Mouse (Mus musculus) left cerebral cortex, adult 8-10 months (tissue): ENCODE measurements around the gene Ypel4. TPM values are rescaled to one million over a fixed set of nuclear protein-coding genes. Genes with fewer than 3 reads are reported as not detected.

ENCODE experiments used
- DNase-seq, 2 experiments: peaks; one replicate each; pipeline ENCODE4 v3.0.0; 2022; ENCODE audit warnings: low spot score in 2 of 2
- microRNA-seq, 2 experiments: library from miRNA; unstranded; fragments of <30 nt; microRNA quantifications; one replicate each; pipeline ENCODE4 v1.2.0; 2022
- total RNA-seq, 4 experiments: library from RNA; stranded (reverse); gene quantifications; 2 replicates each; pipeline ENCODE4 v1.2.4; 2022

Ypel4 gene
- total RNA-seq, 4 experiments from 2014 or later: 67.7 to 77.9 (median 74.4) TPM

GRCm38 (mm10) chr2:84758542-84759127, 24.8 kb downstream of the Ypel4 start:
- DNase-seq: no peak

GRCm38 (mm10) chr2:84760777-84761176, 26.9 kb downstream of the Ypel4 start:
- DNase-seq: no peak

GRCm38 (mm10) chr2:84761309-84761708, 27.5 kb downstream of the Ypel4 start:
- no peak for DNase-seq

- no peak for DNase-seq
Measured at GRCm38 (mm10) chr2:84761840-84762239, 28.0 kb downstream of the Ypel4 start.

- DNase-seq: no peak
Measured at GRCm38 (mm10) chr2:84762295-84762694, 28.4 kb downstream of the Ypel4 start.

- no peak for DNase-seq
Measured at GRCm38 (mm10) chr2:84762818-84763217, 29.0 kb downstream of the Ypel4 start.

- no peak for DNase-seq
Measured at GRCm38 (mm10) chr2:84770501-84770900, 36.6 kb downstream of the Ypel4 start.

GRCm38 (mm10) chr2:84772454-84772853, 38.6 kb downstream of the Ypel4 start:
- DNase-seq: no peak

GRCm38 (mm10) chr2:84773195-84773594, 39.3 kb downstream of the Ypel4 start:
- DNase-seq: no peak

- DNase-seq: no peak
Measured at GRCm38 (mm10) chr2:84774751-84775150, 40.9 kb downstream of the Ypel4 start.

- DNase-seq: no peak
Measured at GRCm38 (mm10) chr2:84775241-84775640, 41.4 kb downstream of the Ypel4 start, which contains the start of gene Serping1. Serping1 (minus strand) TSS chr2:84775444.

GRCm38 (mm10) chr2:84775665-84776064, 41.8 kb downstream of the Ypel4 start:
- no peak for DNase-seq

- no peak for DNase-seq
Measured at GRCm38 (mm10) chr2:84777706-84778105, 43.8 kb downstream of the Ypel4 start.

- DNase-seq: no peak
Measured at GRCm38 (mm10) chr2:84779210-84779609, 45.4 kb downstream of the Ypel4 start.

GRCm38 (mm10) chr2:84783315-84783714, 49.5 kb downstream of the Ypel4 start:
- DNase-seq: no peak

GRCm38 (mm10) chr2:84783840-84784566, 50.1 kb downstream of the Ypel4 start:
- no peak for DNase-seq

Small RNA genes lying within 50 kb of the gene (microRNA-seq; reads per million reads assigned to microRNA genes)
- gene Mir130a: 937 to 1,528 reads per million in 2 experiments

Other genes starting within 250 kb of the Ypel4 start
- gene Ctnnd1, start 83.3 kb upstream of the Ypel4 start, total RNA-seq: 10 to 100 TPM; 57.2 to 69.1 (median 60.0) TPM
- gene Btbd18, start 75.0 kb upstream of the Ypel4 start, total RNA-seq: not detected
- gene Selenoh, start 63.3 kb upstream of the Ypel4 start, total RNA-seq: 10 to 100 TPM; 31.1 to 43.1 (median 34.4) TPM
- 1 to 10 TPM in 1 of 4 experiments, not detected in 3; 3.6 TPM for gene Gm28635, start 56.0 kb upstream of the Ypel4 start, total RNA-seq
- 10 to 100 TPM; 31.6 to 37.0 (median 32.9) TPM for gene Med19, start 55.7 kb upstream of the Ypel4 start, total RNA-seq
- gene Tmx2, start 54.9 kb upstream of the Ypel4 start, total RNA-seq: 100 to 1,000 TPM; 243 to 260 (median 256) TPM
- gene Zdhhc5, start 18.9 kb upstream of the Ypel4 start, total RNA-seq: 10 to 100 TPM; 38.3 to 42.1 (median 40.2) TPM
- 10 to 100 TPM in 2 of 4 experiments, 1 to 10 TPM in 2; 9.1 to 11.1 (median 10.3) TPM for gene Clp1, start 6.7 kb upstream of the Ypel4 start, total RNA-seq
- 1 to 10 TPM in 2 of 4 experiments, under 1 TPM in 2; 0.89 to 2.3 (median 1.3) TPM for gene Gm19426, start 9.6 kb downstream of the Ypel4 start, total RNA-seq
- gene Serping1, start 41.4 kb downstream of the Ypel4 start, total RNA-seq: 1 to 10 TPM; 6.6 to 9.6 (median 7.8) TPM
- 1 to 10 TPM; 7.3 to 8.4 (median 7.6) TPM for gene Ube2l6, start 64.8 kb downstream of the Ypel4 start, total RNA-seq
- gene Smtnl1, start 88.6 kb downstream of the Ypel4 start, total RNA-seq: not detected
- 10 to 100 TPM; 45.2 to 52.3 (median 46.5) TPM for gene Timm10, start 92.9 kb downstream of the Ypel4 start, total RNA-seq
- under 1 TPM in 2 of 4 experiments, not detected in 2; 0.09 to 0.20 TPM for gene Slc43a1, start 104.8 kb downstream of the Ypel4 start, total RNA-seq
- 10 to 100 TPM; 57.0 to 74.6 (median 70.2) TPM for gene Rtn4rl2, start 152.7 kb downstream of the Ypel4 start, total RNA-seq
- 1 to 10 TPM in 3 of 4 experiments, under 1 TPM in 1; 0.49 to 1.2 (median 1.0) TPM for gene Slc43a3, start 202.5 kb downstream of the Ypel4 start, total RNA-seq
- under 1 TPM in 1 of 4 experiments, not detected in 3; 0.61 TPM for gene Prg2, start 246.4 kb downstream of the Ypel4 start, total RNA-seq